16 mouse cellular contexts compared by ENCODE assay signal in genomic region chr5:110875286-110875685, GRCm38 (mm10). TPM values are rescaled to one million over a fixed set of nuclear protein-coding genes. Genes with fewer than 3 reads are reported as not detected.
DNase-seq lines count a peak whose midpoint lies in the region; ATAC-seq and TF ChIP-seq lines count a peak whose summit lies in the region.
"Had no signal": no experiment of that assay in that cellular context is flagged by ENCODE, and none has a peak within 500 bp of the region (broad histone marks: within the 10 kb centered on the region; RNA-seq: fewer than 3 reads in every experiment).

No protein-coding gene starts in this region.

- H3K9me3 ChIP-seq in embryonic facial prominence, embryonic 11.5 days (replicated peaks; ENCODE audit: control insufficient read depth, low read length), result no peaks in the 10 kb centered on the region
- H3K9me3 ChIP-seq in embryonic facial prominence, embryonic 10.5 days, result no peaks in the 10 kb centered on the region
- no peaks in the 10 kb centered on the region for H3K9me3 ChIP-seq in heart, embryonic 14.5 days (ENCODE audit: control insufficient read depth, low read length)
- no peaks in the 10 kb centered on the region for H3K9me3 ChIP-seq in midbrain, embryonic 12.5 days
- no peaks in the 10 kb centered on the region for H3K9me3 ChIP-seq in midbrain, embryonic 13.5 days
- H3K9me3 ChIP-seq in liver, embryonic 14.5 days (ENCODE audit: control insufficient read depth, low read length), result no peaks in the 10 kb centered on the region
- H3K9me3 ChIP-seq: embryonic facial prominence, embryonic 15.5 days; heart, embryonic 15.5 days; stomach, embryonic 15.5 days had no signal

- WGBS in embryonic facial prominence, embryonic 11.5 days, result 73% methylated on average over 1 of the region's 1 CpGs
- 87% methylated on average over 1 of the region's 1 CpGs for WGBS in embryonic facial prominence, embryonic 10.5 days
- 87% methylated on average over 1 of the region's 1 CpGs for WGBS in heart, embryonic 14.5 days
- WGBS in midbrain, embryonic 12.5 days, result 89% methylated on average over 1 of the region's 1 CpGs
- WGBS in midbrain, embryonic 13.5 days, result 86% methylated on average over 1 of the region's 1 CpGs
- 85% methylated on average over 1 of the region's 1 CpGs for WGBS in liver, embryonic 14.5 days (ENCODE audit: insufficient replicate concordance)

- TF ChIP-seq EP300 in liver, embryonic 14.5 days (IDR thresholded peaks at IDR 0.05; ENCODE audit: low read depth), result no peak

- no peak for DNase-seq in embryonic facial prominence, embryonic 11.5 days (ENCODE audit: low spot score)
- no peak for DNase-seq in embryonic facial prominence, embryonic 10.5 days (ENCODE audit: low spot score)
- no peak for DNase-seq in heart, postnatal 14 days
- no peak for DNase-seq in liver, embryonic 14.5 days (ENCODE audit: low read depth in 3 of 3, low spot score in 3 of 3)
- no peak for DNase-seq in left cerebral cortex, adult 11 months (ENCODE audit: low spot score)
- DNase-seq: cerebellum, adult 8-10 months; thymus, adult 18-20 months had no signal

- no peaks in the 10 kb centered on the region for H3K4me1 ChIP-seq in embryonic facial prominence, embryonic 11.5 days (ENCODE audit: control insufficient read depth, insufficient read depth, low read length)
- H3K4me1 ChIP-seq in embryonic facial prominence, embryonic 10.5 days, result peaks cover 18% of the 10 kb centered on the region
- peaks cover 3 to 8% of the 10 kb centered on the region in 2 experiments; a peak in 3 of 4 replicates for H3K4me1 ChIP-seq in heart, embryonic 14.5 days (ENCODE audit: control insufficient read depth in 2 of 2, insufficient read depth in 2 of 2, low read length in 2 of 2)
- H3K4me1 ChIP-seq in midbrain, embryonic 12.5 days, result peaks cover 10% of the 10 kb centered on the region
- H3K4me1 ChIP-seq in midbrain, embryonic 13.5 days (replicated peaks), result peaks cover 32% of the 10 kb centered on the region
- H3K4me1 ChIP-seq in liver, embryonic 14.5 days (replicated peaks; ENCODE audit: control insufficient read depth in 2 of 2, insufficient read depth in 2 of 2, low read length in 1 of 2), result peaks cover 0 to 6% of the 10 kb centered on the region in 2 experiments; a peak in 2 of 4 replicates
- H3K4me1 ChIP-seq: stomach, embryonic 15.5 days had no signal

- H3K4me2 ChIP-seq in embryonic facial prominence, embryonic 11.5 days (ENCODE audit: low read depth, low read length), result no peak overlapping the region; the same call in 1 of the 2 replicates
- H3K4me2 ChIP-seq in heart, embryonic 14.5 days (ENCODE audit: low read length), result no peak overlapping the region
- H3K4me2 ChIP-seq in midbrain, embryonic 12.5 days (replicated peaks), result no peak overlapping the region
- no peak overlapping the region for H3K4me2 ChIP-seq in midbrain, embryonic 13.5 days (replicated peaks)
- H3K4me2 ChIP-seq in liver, embryonic 14.5 days (ENCODE audit: low read depth), result no peak overlapping the region
- H3K4me2 ChIP-seq: embryonic facial prominence, embryonic 15.5 days; heart, embryonic 15.5 days; stomach, embryonic 15.5 days had no signal

- intact Hi-C loops in heart, postnatal 14 days (cut with DNase I), result loop anchor here (5.0 kb wide), 1 partner anchor 33 kb away; no protein-coding TSS in a partner anchor

- H3K9ac ChIP-seq in embryonic facial prominence, embryonic 11.5 days (replicated peaks; ENCODE audit: low read length), result no peak overlapping the region
- no peak overlapping the region for H3K9ac ChIP-seq in heart, embryonic 14.5 days (ENCODE audit: low read length)
- H3K9ac ChIP-seq in midbrain, embryonic 12.5 days (replicated peaks), result no peak overlapping the region
- no peak overlapping the region for H3K9ac ChIP-seq in midbrain, embryonic 13.5 days (replicated peaks)
- no peak overlapping the region for H3K9ac ChIP-seq in liver, embryonic 14.5 days (replicated peaks)
- H3K9ac ChIP-seq: embryonic facial prominence, embryonic 15.5 days; heart, embryonic 15.5 days; stomach, embryonic 15.5 days had no signal

- no peaks in the 10 kb centered on the region; the same call in none of the 2 replicates for H3K36me3 ChIP-seq in embryonic facial prominence, embryonic 11.5 days (replicated peaks; ENCODE audit: control insufficient read depth, insufficient read depth, low read depth, low read length)
- H3K36me3 ChIP-seq in embryonic facial prominence, embryonic 10.5 days (replicated peaks), result peaks cover 56% of the 10 kb centered on the region
- H3K36me3 ChIP-seq in heart, embryonic 14.5 days (ENCODE audit: control insufficient read depth, insufficient read depth, low read length), result peaks cover 10% of the 10 kb centered on the region; the same call in 1 of the 2 replicates
- H3K36me3 ChIP-seq in midbrain, embryonic 12.5 days, result no peaks in the 10 kb centered on the region
- no peaks in the 10 kb centered on the region for H3K36me3 ChIP-seq in midbrain, embryonic 13.5 days
- peaks cover 33% of the 10 kb centered on the region for H3K36me3 ChIP-seq in liver, embryonic 14.5 days (replicated peaks; ENCODE audit: control insufficient read depth, insufficient read depth, low read depth)

- H3K27ac ChIP-seq in embryonic facial prominence, embryonic 11.5 days (replicated peaks; ENCODE audit: low read depth, low read length), result peak overlapping the region; percentile 59
- H3K27ac ChIP-seq in embryonic facial prominence, embryonic 10.5 days (replicated peaks), result no peak overlapping the region; the same call in 1 of the 2 replicates
- H3K27ac ChIP-seq in heart, embryonic 14.5 days (replicated peaks in 1 of 2; ENCODE audit: control insufficient read depth in 1 of 2, insufficient read depth in 1 of 2, low read depth in 2 of 2, low read length in 2 of 2), result no peak overlapping the region
- H3K27ac ChIP-seq in midbrain, embryonic 12.5 days (replicated peaks), result peak overlapping the region; percentile 46; the same call in 1 of the 2 replicates
- H3K27ac ChIP-seq in midbrain, embryonic 13.5 days, result no peak overlapping the region
- no peak overlapping the region for H3K27ac ChIP-seq in liver, embryonic 14.5 days
- H3K27ac ChIP-seq: embryonic facial prominence, embryonic 15.5 days; stomach, embryonic 15.5 days had no signal

- H3K4me3 ChIP-seq in embryonic facial prominence, embryonic 11.5 days (ENCODE audit: low read depth, low read length), result no peak overlapping the region
- no peak overlapping the region for H3K4me3 ChIP-seq in embryonic facial prominence, embryonic 10.5 days
- no peak overlapping the region for H3K4me3 ChIP-seq in heart, embryonic 14.5 days (ENCODE audit: control insufficient read depth in 1 of 2, insufficient read depth in 1 of 2, low read depth in 1 of 2, low read length in 2 of 2)
- no peak overlapping the region for H3K4me3 ChIP-seq in midbrain, embryonic 12.5 days
- no peak overlapping the region for H3K4me3 ChIP-seq in midbrain, embryonic 13.5 days (replicated peaks)
- H3K4me3 ChIP-seq in liver, embryonic 14.5 days (ENCODE audit: insufficient read depth in 1 of 2, low read depth in 2 of 2, low read length in 2 of 2), result no peak overlapping the region
- H3K4me3 ChIP-seq: embryonic facial prominence, embryonic 15.5 days; heart, embryonic 15.5 days; stomach, embryonic 15.5 days had no signal

- 0 out of 2 replicates have a peak, but pooled peaks have one; percentile 25 for ATAC-seq in embryonic facial prominence, embryonic 11.5 days (replicated peaks; ENCODE audit: insufficient number of reproducible peaks, low FRiP score, low TSS enrichment, low read depth)
- peak; percentile 18; the same call in 1 of the 2 replicates for ATAC-seq in heart, embryonic 14.5 days (ENCODE audit: insufficient number of reproducible peaks, insufficient read depth, low FRiP score, low read depth)
- ATAC-seq in midbrain, embryonic 12.5 days (ENCODE audit: low FRiP score, low read depth), result no peak
- ATAC-seq in midbrain, embryonic 13.5 days, result no peak
- ATAC-seq in liver, embryonic 14.5 days (ENCODE audit: insufficient read depth), result peak; percentile 21
- ATAC-seq: CD4-positive, CD25-positive, alpha-beta regulatory T cell, adult 4 months; inflammation-experienced regulatory T-cells, adult 6 months; Patski had no signal

- TF ChIP-seq CTCF in liver, embryonic 14.5 days (IDR thresholded peaks at IDR 0.05; ENCODE audit: low read depth), result no peak

- H3K27me3 ChIP-seq in embryonic facial prominence, embryonic 11.5 days (ENCODE audit: control insufficient read depth, insufficient read depth, low read length), result no peaks in the 10 kb centered on the region
- no peaks in the 10 kb centered on the region for H3K27me3 ChIP-seq in embryonic facial prominence, embryonic 10.5 days (replicated peaks; ENCODE audit: low read depth, poor library complexity, severe bottlenecking)
- H3K27me3 ChIP-seq in heart, embryonic 14.5 days (ENCODE audit: control insufficient read depth, insufficient read depth, low read length), result no peaks in the 10 kb centered on the region
- no peaks in the 10 kb centered on the region for H3K27me3 ChIP-seq in midbrain, embryonic 12.5 days
- no peaks in the 10 kb centered on the region for H3K27me3 ChIP-seq in midbrain, embryonic 13.5 days
- no peaks in the 10 kb centered on the region for H3K27me3 ChIP-seq in liver, embryonic 14.5 days (ENCODE audit: control insufficient read depth, insufficient read depth, low read length)
- H3K27me3 ChIP-seq: embryonic facial prominence, embryonic 15.5 days; heart, embryonic 15.5 days; Patski; stomach, embryonic 15.5 days had no signal

RNA-seq across cellular contexts. Expression of gene Ttc28, which starts 4.3 kb away (rescaled TPM):
- 11.7 and 12.0 TPM in 2 replicates for polyA plus RNA-seq in embryonic facial prominence, embryonic 11.5 days (2014; fragmentation: Nextera tagmentation; extraction: Ambion mirVana)
- polyA plus RNA-seq in embryonic facial prominence, embryonic 10.5 days (2016; fragmentation: Nextera tagmentation; extraction: Ambion mirVana), result 12.8 and 13.3 TPM in 2 replicates
- 7.9 and 9.0 TPM in 2 replicates for polyA plus RNA-seq in heart, embryonic 14.5 days (2014; fragmentation: Nextera tagmentation; extraction: Ambion mirVana)
- total RNA-seq in heart, postnatal 14 days (2021), result 10 to 100 TPM; 20.5 to 21.6 TPM
- 24.7 and 24.8 TPM in 2 replicates for polyA plus RNA-seq in midbrain, embryonic 12.5 days (2016; fragmentation: Nextera tagmentation; extraction: Ambion mirVana)
- 19.3 and 21.3 TPM in 2 replicates for polyA plus RNA-seq in midbrain, embryonic 13.5 days (2015; fragmentation: Nextera tagmentation; extraction: Ambion mirVana)
- polyA plus RNA-seq in liver, embryonic 14.5 days (2012; rRNA removed), result 0.36 and 0.48 TPM in 2 replicates
- polyA plus RNA-seq in liver, embryonic 14.5 days (2014; fragmentation: Nextera tagmentation; extraction: Ambion mirVana), result 0.81 and 1.00 TPM in 2 replicates

RNA-seq across cellular contexts. Expression of gene Chek2, which starts 35.5 kb away (rescaled TPM):
- 24.7 and 25.5 TPM in 2 replicates for polyA plus RNA-seq in embryonic facial prominence, embryonic 11.5 days (2014; fragmentation: Nextera tagmentation; extraction: Ambion mirVana)
- 40.4 and 44.0 TPM in 2 replicates for polyA plus RNA-seq in embryonic facial prominence, embryonic 10.5 days (2016; fragmentation: Nextera tagmentation; extraction: Ambion mirVana)
- 14.2 and 19.0 TPM in 2 replicates for polyA plus RNA-seq in heart, embryonic 14.5 days (2014; fragmentation: Nextera tagmentation; extraction: Ambion mirVana)
- total RNA-seq in heart, postnatal 14 days (2021), result 1 to 10 TPM; 4.0 to 5.2 TPM
- polyA plus RNA-seq in midbrain, embryonic 12.5 days (2016; fragmentation: Nextera tagmentation; extraction: Ambion mirVana), result 24.2 and 28.7 TPM in 2 replicates
- polyA plus RNA-seq in midbrain, embryonic 13.5 days (2015; fragmentation: Nextera tagmentation; extraction: Ambion mirVana), result 12.5 and 13.8 TPM in 2 replicates
- 19.9 and 26.2 TPM in 2 replicates for polyA plus RNA-seq in liver, embryonic 14.5 days (2012; rRNA removed)
- 26.7 and 31.2 TPM in 2 replicates for polyA plus RNA-seq in liver, embryonic 14.5 days (2014; fragmentation: Nextera tagmentation; extraction: Ambion mirVana)

RNA-seq across cellular contexts. Expression of gene Hscb, which starts 35.7 kb away (rescaled TPM):
- polyA plus RNA-seq in embryonic facial prominence, embryonic 11.5 days (2014; fragmentation: Nextera tagmentation; extraction: Ambion mirVana), result 27.1 and 28.7 TPM in 2 replicates
- polyA plus RNA-seq in embryonic facial prominence, embryonic 10.5 days (2016; fragmentation: Nextera tagmentation; extraction: Ambion mirVana), result 27.2 and 32.3 TPM in 2 replicates
- polyA plus RNA-seq in heart, embryonic 14.5 days (2014; fragmentation: Nextera tagmentation; extraction: Ambion mirVana), result 23.1 and 24.3 TPM in 2 replicates
- total RNA-seq in heart, postnatal 14 days (2021), result 10 to 100 TPM; 16.4 to 20.7 TPM
- polyA plus RNA-seq in midbrain, embryonic 12.5 days (2016; fragmentation: Nextera tagmentation; extraction: Ambion mirVana), result 20.5 and 21.6 TPM in 2 replicates
- 10.8 and 11.1 TPM in 2 replicates for polyA plus RNA-seq in midbrain, embryonic 13.5 days (2015; fragmentation: Nextera tagmentation; extraction: Ambion mirVana)
- polyA plus RNA-seq in liver, embryonic 14.5 days (2012; rRNA removed), result 18.0 and 28.8 TPM in 2 replicates
- polyA plus RNA-seq in liver, embryonic 14.5 days (2014; fragmentation: Nextera tagmentation; extraction: Ambion mirVana), result 50.0 and 55.7 TPM in 2 replicates

Comparison
In these comparisons a context has a peak if more than half of its experiments do, and no peak if none do; other contexts are left out.
1. H3K27ac ChIP-seq: peak in embryonic facial prominence, embryonic 11.5 days (single experiment) and midbrain, embryonic 12.5 days (single experiment); none in embryonic facial prominence, embryonic 10.5 days (single experiment), heart, embryonic 14.5 days (0 of 2), midbrain, embryonic 13.5 days (single experiment) and liver, embryonic 14.5 days (single experiment).
2. ATAC-seq: peak in embryonic facial prominence, embryonic 11.5 days (single experiment), heart, embryonic 14.5 days (single experiment) and liver, embryonic 14.5 days (single experiment); none in midbrain, embryonic 12.5 days (single experiment) and midbrain, embryonic 13.5 days (single experiment).